Mouse (Mus musculus) CH12.LX (cell line): Measurements from ENCODE around the gene Tmem273.

Experiments used
- BHLHE40 ChIP-seq: IDR thresholded peaks from 2 replicates; pipeline ENCODE4 v1.6.1; 2011; ENCODE audit warnings: mild to moderate bottlenecking, low read depth, low read length, improper control_type of control experiment
- CHD2 ChIP-seq: IDR thresholded peaks from 2 replicates; pipeline ENCODE4 v1.6.1; 2011; ENCODE audit warnings: low read length, improper control_type of control experiment
- CTCF ChIP-seq, 2 experiments: IDR thresholded peaks in 1 of 2; conservative IDR thresholded peaks in 1 of 2; 2 replicates each; pipeline ENCODE4 v1.5.1; 2011 to 2012; ENCODE audit warnings: low read depth in 2 of 2, low read length in 2 of 2, improper control_type of control experiment in 1 of 2, inconsistent platforms in 1 of 2, mild to moderate bottlenecking in 1 of 2, moderate library complexity in 1 of 2
- E2F4 ChIP-seq: IDR thresholded peaks from 2 replicates; pipeline ENCODE4 v1.6.1; 2011; ENCODE audit warnings: low read depth, low read length, improper control_type of control experiment; ENCODE audit not compliant: insufficient replicate concordance
- EP300 ChIP-seq: IDR thresholded peaks from 2 replicates; pipeline ENCODE4 v1.6.1; 2011; ENCODE audit warnings: low read length, improper control_type of control experiment
- ETS1 ChIP-seq: conservative IDR thresholded peaks from 2 replicates; pipeline ENCODE4 v1.6.1; 2012; ENCODE audit warnings: low read depth, mild to moderate bottlenecking, inconsistent platforms, low read length, improper control_type of control experiment, moderate library complexity
- KAT2A ChIP-seq: IDR thresholded peaks from 2 replicates; pipeline ENCODE4 v1.6.1; 2012; ENCODE audit warnings: low read length, improper control_type of control experiment, inconsistent platforms; ENCODE audit not compliant: insufficient replicate concordance
- MAX ChIP-seq: IDR thresholded peaks from 2 replicates; pipeline ENCODE4 v1.6.1; 2011; ENCODE audit warnings: low read length, improper control_type of control experiment
- MAZ ChIP-seq: IDR thresholded peaks from 2 replicates; pipeline ENCODE4 v1.6.1; 2012; ENCODE audit warnings: low read depth, mild to moderate bottlenecking, inconsistent platforms, low read length, improper control_type of control experiment, moderate library complexity
- MYC ChIP-seq: IDR thresholded peaks from 2 replicates; pipeline ENCODE4 v1.6.1; 2011; ENCODE audit warnings: low read depth, mild to moderate bottlenecking, improper control_type of control experiment, low read length
- POLR2A ChIP-seq: IDR thresholded peaks from 2 replicates; pipeline ENCODE4 v1.6.1; 2011; ENCODE audit warnings: low read depth, mild to moderate bottlenecking, improper control_type of control experiment, low read length
- ZC3H11A ChIP-seq: IDR thresholded peaks from 2 replicates; pipeline ENCODE4 v1.6.1; 2012; ENCODE audit warnings: low read depth, mild to moderate bottlenecking, inconsistent platforms, low read length, improper control_type of control experiment
- ZNF384 ChIP-seq: IDR thresholded peaks from 2 replicates; pipeline ENCODE4 v1.6.1; 2012; ENCODE audit warnings: low read depth, low read length, improper control_type of control experiment, inconsistent platforms

DNA sequence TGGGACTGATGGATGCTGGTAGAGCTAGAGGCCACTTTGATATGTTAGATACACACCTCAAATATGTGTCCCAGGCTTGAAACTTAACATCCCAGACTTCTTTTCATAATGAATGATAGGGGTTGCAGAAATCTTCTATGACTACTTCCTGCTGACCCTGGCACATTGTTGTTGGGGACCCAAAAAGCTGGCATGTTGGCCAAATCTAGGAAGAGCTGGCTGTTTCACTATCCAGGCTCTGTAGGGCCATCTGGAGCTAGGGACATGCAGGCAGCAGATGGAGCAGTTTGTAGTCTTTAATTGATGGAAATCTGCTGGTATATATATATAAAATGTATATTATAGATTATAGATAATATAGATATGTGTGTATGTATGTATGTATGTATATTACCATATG lies 56.3 kb downstream of the Tmem273 start:
- TF ChIP-seq E2F4 (no peak), POLR2A (no peak), CTCF (conservative IDR thresholded peaks at IDR 0.05 in 1 of 2, IDR thresholded peaks at IDR 0.05 in 1 of 2; ENCODE audit: low read depth in 2 of 2, low read length in 2 of 2) (no peak), BHLHE40 (no peak), EP300 (no peak), MYC (no peak), MAZ (no peak), ZC3H11A (no peak), KAT2A (no peak), ZNF384 (no peak), CHD2 (no peak), MAX (no peak), ETS1 (no peak)
